Mouse (Mus musculus) ES-CJ7 (cell line): Measurements from ENCODE around the gene Cenpm.

Experiments used
- DNase-seq: peaks from one replicate; pipeline ENCODE4 v3.0.0; 2011; ENCODE audit warnings: low read depth, low spot score

The Cenpm gene

DNA sequence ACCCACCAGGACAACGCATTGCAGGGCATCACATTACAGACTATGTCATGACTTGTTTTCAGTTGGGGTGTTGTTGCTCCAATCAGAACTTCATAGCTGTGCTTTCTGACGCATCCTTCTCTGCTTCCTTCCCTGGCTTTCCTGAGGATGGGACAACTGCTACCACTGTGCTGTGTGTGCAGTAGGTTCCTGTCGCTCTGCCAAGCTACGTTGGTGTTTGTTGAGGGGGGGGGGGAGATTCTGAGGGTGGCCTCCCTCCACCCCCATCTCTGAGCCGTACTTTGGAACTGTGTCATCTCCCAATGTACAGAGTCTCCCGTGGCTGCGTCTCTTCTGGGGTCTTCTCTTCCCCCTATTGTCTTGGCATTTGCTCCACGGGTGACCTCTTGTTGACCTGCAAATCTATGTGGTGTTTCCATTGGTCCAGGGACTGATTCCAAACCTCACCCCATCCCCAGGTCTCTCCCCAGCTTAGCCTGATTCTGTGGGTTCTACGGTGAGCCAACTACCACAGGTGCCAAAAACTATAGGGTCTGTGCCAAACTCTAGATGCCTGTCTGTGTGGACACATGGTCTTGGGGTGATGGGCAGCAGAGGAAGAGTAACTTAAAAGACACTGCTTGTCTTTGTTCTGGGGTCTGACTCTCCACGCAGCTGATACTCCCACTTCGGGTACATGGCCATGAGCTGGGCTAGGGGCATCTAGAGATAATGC lies 29.1 kb downstream of the Cenpm start:
- no peak for DNase-seq

DNA sequence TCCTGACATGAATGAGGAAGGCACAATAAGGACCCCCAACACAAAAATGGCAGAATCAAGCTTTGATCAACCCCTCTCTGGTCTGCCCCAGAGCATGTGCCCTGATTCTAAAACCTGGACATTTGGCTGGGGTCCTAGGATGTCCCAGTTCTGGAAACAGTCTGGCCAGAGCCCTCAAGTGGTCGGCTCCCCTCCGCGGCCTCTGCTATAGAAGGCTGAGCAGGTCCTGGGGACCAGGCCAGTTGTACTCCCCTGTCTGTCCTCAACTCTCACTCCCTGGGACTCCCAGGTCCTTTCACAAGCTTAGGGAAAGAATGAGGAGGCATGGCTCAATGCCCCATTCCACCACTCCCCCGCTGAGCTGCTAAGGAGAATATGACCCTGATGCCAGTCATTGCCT lies 31.3 kb downstream of the Cenpm start:
- no peak for DNase-seq

DNA sequence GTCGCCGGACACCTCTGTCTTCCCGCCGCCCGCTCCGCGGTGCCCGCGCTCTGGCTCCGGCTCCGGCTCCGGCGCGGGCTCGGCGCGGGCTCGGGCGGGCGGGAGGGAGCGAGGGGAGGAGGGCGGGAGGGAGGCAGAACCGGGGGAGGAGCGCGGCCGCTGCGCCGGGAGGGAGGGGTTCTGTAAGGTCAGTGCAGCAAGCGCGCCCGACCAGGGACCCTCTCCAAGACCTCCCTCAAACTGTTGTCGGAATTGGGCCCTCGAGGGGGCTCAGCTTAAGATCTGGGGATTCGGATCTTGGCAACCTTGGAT lies 31.8 kb downstream of the Cenpm start, which contains the start of gene Shisa8:
Gene Shisa8 (minus strand): TSS at position 64 of the 312 bp plus-strand sequence.
- DNase-seq: no peak

DNA sequence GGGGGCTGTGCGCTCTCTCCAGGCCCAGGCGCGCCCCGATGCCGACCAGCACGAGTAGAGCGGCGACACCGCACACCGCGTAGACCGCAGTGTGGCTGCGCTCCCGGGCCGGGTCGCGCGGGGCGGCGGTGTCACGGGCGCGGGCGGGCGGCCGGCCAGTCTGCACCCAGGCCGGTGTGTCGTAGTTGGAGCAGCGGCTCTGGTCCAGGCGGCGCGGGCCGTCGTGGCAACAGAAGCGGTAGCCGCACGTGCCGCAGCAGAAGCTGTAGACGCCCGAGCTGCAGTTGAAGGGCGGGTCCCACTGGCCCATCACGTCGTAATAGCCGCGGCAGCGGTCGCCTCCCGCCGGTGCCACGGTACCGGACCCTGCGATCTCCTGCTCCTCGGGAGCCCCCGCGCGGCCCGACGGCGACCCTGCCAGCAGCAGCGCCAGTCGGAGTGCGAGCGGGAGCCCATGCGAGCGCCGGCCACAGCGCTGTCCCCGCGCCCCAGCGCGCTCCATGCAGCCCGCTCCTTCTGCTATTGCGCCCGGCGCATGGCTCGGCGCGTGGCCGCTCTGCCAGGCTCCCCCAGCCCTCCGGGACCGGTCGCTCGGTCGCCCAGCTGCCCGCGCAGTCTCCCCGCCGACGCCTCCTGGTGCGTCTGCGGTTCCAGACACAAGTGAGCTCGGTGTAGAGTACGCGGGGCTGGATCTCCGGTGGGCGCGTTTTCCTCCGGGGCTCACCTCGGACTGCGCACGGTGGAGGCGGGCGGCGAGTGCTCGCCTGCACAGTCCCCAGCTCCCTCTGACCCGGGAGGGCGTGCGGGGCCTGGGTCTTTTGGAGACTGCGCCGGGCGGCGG lies 32.4 kb downstream of the Cenpm start:
- no peak for DNase-seq

DNA sequence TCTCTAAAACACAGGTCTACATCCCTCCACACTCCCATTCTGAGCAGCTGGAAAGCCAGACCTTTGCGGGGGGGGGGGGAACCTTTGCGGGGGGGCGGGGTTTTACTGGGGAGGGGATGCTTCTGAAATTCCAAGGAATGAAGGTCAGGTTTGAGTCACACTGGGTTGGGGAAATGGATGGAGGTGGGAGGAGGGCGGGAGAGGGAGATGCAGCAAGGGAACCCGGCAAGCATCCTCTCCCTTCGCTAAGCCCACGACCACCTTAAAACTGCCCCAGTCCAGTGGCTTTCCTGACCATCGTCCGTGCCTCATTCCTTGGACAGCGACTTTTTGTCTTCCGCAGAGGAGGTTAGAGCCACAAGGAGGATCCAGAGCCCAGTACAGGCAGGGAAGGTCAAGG lies 33.3 kb downstream of the Cenpm start:
- no peak for DNase-seq

DNA sequence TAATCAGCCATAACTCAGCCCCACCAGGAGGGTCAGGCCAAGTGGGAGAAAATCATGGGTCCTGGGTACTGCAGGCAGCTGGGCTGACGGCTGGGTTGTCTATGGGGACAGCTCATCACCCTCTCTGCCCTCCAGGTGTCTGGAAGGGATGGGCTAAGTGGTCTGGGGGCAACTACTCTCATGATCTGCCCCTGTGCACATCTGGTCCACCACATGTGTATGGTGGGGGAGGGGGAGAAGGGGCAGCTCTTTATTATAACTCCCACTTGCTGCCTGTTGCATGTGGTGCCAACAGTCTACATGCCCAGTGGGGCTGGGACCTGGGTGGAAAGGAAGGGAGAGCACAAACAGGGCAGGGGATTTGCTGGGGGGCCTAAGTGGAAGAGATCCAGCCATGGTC lies 33.7 kb downstream of the Cenpm start:
- DNase-seq: no peak

DNA sequence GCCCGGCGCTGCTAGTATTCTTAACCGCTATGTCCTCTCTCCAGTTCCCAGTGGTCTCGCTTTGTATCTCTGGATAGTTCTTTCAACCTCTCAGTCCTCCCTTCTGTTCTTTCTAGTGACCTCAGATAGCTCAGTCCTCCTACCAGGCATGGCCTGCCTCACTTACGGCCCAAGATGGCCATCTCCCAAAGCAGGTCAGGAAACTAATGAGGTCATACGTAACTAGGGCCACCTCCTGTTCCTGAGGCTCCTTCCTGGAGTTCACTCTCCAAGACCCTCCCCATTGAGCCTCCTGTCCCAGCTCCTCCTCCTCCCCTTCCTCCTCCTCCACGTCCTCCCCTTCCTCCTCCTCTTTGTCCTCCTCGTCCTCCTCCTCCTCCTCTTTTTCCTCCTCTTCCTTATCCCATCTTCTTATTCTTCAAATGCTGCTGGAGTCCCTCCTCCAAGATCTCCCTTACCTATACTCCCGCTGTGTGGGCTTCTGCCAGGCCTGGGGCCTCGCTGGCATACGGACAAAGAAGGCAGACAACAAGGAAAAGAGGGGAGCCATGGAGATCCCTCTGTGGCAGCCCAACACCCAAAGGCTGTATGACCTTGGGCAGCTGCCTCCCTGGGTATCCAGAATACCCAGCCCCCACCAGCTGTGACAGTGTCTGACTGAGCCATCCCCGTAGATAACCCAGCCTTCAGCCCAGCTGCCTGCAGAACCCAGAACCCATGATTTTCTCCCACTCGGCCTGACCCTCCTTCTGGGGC lies 35.1 kb downstream of the Cenpm start:
- no peak for DNase-seq

DNA sequence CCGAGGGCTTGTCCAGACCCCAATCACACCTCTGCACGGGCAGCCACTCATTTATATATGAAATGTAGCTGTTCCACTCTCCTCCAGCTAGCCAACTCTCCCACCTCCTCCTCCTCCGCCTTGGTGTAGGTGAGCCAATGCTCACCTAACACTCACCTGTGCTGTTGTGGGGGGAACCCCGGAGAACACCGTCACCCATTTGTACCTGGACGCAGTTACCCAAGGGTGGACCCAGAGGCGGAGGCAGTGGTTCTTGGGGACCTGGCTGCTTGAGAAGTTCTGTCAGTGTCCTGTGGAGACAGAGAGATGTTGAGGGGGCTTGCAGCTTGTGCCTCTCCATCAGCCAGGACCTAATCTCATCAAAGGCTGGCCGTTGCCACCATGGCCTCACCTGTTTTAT lies 36.2 kb downstream of the Cenpm start:
- no peak for DNase-seq

DNA sequence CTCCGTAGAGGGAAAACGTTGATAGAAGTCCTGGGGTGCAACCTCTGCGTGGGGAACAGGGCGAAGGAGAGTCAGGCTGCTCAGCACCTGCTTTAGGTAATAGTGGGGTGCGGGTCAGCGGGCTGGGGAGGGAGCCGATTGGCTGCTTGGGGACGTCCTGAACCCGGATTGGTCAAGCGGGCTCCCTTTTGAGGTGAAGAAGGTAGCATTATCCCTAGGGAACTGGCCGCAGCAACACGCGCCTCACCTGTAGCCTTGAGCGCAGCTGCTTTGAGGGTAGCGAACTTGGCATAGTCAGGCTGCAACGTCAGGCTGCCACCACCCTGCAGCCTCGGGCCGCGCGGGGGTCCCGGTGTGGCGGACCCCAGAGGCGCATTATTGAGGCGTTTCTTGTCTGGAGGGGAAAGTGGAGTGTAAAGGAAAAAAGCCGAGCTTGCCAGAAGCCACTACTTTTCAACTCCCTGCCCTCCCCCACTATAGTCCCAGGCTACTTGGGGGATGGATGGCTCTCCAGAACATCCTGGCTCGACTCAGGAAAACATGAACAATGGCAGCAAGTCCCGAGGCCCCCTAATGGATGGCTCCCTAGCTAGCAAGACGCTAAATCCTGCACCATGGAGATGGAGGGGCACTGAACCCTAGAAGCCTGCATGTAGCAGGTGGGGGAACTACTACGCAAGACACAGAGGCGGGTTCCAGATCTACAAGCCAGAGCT lies 36.9 kb downstream of the Cenpm start:
- DNase-seq: no peak

DNA sequence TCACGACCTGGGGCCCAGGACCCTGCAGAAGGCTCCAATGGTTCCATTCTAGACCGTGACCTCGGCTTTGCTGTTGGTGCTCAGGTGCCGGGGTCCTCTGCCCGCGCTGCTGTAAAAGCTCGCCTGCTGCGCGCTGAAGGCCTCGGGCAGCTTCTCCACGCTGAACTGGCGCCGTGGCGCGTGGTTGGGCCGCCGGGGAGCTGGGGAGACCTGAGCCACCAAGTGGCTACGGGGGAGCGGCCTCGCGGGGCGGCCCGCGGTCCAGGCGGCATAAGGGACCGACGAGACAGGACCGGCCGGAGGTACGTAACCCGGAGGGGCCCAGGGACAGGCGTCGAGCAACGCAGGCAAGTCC lies 37.5 kb downstream of the Cenpm start:
- DNase-seq: no peak

DNA sequence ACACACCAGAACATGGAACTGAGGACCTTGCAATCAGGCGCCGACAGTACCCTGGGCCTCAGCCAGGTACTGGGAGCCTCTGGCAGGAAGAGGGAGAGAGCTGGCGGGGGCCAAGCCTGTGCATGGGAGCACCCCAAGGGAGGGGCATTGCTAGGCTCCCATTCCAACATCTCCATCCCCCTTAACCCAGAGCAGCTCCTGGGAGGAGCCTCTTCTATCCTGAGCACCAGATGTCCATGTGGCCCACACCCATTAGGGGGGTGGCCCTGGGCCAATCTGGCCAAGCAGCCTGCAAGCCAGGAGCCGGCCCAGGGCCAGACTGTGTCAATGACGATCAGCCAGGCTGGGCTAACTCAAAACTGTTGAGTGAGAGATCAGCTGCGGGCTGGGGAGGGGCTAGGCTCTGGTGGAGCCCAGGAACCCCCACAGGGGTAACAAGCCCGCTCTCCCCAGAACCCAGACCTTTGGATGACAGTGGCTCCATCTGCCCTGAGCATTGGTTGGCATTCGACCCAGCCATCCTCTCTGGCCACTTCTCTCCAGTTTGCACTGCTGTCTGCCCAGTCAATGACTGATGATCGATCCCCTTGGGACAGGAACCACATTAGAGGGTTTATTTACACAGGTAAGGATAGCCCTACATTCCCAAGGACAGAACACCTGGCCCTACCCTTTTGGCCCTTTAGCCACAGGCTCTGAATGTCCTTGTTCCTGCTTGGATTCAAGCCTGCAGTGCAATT lies 38.0 kb downstream of the Cenpm start:
- no peak for DNase-seq

DNA sequence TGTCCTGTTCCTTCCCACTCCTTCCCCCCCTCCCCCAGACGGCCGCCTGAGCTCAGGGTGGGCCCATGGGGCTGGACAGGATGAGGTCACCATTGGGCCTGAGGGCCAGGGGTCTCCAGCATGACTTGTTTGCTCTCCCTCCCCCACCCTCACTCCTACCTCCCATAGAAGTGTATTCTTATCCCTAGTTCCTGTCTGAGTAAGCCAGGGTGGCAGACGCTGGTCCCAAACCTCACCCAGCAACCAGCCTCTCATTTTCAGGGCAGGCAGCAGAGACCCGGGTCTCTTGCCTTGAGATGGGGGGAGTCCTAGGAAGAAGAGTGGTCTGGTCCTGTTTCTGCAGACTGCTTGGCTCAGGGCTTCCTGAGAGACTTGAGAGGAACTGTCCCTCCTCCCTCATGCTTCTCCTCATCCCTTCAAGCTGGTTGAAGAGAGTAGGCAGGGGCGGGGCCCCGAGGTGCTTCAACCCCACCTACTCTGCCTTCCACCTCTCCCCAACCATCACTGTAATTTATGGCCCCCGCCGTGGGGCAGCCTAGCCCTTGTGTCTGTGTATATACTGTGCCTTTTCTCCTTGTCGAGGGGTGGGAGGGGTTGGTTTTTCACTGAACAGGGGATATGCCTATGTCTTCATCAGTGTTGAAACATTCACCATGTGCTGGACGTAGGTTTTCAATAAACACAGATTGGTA lies 39.7 kb downstream of the Cenpm start:
- DNase-seq: no peak

DNA sequence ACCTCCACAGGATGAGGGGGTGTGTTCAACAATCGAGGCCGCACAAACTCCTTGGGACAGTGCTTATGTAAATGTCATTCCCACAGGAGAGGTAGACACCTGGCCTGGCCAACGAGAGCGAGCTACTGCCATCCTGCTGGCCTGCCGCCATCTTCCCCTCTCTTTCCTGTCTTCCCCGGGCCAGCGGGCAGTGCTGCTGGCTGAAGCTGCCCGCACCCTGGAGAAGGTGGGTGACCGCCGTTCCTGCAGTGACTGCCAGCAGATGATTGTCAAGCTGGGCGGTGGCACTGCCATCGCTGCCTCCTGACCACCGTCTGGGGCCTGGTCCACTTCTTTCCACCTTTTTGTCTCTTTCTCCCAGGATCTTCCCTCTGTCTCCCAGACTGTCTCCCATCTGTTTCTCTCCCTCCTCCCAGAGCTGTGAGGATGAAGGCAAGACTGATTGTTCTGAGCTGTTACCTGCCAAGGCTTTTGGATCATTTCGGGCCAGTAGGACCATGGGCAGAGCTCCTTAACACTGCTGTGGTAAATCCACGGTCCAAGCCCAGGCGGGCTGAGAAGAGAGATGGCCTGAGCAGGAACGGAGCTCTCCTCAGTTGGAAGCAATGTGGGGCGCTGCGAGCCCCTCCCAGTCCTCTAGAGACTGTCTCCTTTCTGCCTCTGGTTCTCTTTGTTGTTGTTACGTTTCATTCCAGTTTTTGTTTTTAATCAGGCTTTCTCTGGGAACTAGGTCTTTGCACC lies 40.8 kb downstream of the Cenpm start:
- DNase-seq: no peak

DNA sequence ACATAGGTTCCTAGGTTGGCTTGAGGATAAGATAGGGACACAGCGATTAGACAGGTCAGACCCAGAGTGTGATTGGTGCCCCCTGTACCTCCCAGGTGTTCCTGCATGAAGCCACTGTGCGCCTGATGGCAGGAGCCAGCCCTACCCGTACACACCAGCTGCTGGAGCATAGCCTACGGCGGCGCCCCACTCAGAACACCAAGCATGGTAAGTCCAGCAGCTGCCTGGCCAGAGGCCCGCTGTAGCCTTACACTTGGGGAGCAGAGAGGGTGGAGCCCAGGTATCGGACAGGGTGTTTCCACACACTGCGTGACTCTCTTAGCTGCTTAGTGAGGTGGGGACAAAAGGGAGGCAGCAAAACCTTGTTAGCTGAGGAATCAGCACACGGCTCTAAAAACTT lies 41.5 kb downstream of the Cenpm start:
- no peak for DNase-seq

DNA sequence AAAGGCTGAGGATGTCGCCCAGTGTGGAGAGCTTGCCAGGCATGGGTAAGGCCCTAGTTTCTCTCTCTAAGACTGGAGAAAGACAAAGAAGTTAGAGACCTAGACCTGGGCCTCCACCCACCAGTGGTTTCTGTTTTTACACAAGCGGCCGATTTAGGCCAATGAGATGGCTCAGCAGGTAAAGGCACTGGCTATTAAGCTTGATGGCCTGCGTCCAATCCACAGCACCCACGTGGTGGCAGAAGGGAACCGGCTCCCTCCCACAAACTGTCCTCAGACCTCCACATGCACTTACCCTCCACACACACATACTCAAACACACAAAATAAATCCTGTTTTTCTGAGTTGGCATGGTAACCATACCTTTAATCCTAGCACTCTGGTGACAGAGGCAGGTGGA lies 42.5 kb downstream of the Cenpm start:
- no peak for DNase-seq

DNA sequence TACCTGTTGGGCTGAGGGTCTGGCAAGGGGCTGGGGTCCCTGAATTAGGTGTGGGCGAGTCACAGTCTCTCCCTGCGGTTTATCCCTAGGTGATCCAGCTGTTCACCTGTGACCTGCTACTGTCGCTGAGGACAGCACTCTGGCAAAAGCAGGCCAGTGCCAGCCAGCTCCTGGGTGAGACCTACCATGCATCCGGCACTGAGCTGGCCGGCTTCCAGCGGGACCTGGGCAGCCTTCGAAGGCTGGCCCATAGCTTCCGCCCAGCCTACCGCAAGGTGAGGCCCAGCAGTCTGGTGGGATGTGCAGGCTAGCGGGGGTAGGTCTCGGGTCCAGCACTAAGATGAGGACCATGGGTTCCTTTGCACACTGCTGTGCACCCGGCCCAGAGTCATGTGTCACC lies 45.0 kb downstream of the Cenpm start:
- DNase-seq: no peak

DNA sequence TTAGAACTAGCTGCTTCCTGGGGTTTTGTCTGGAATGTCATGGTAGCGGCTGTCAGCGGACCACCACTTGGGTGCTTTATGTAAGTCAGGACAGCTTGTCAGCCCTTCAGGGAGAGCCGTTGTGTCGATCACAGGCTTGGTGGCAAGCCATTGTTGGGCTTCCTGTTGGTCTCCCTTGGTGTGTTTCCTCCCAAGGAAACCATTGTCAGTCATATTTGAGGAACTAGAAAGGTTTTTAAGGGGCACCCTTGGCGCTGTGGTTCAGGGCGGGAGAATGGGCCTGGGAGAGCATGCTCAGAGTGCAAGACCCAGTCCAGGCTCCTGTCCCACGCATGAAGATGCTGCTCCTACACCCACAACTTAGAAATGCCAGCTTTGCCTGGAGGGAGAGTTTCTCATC lies 46.2 kb downstream of the Cenpm start:
- DNase-seq: no peak

DNA sequence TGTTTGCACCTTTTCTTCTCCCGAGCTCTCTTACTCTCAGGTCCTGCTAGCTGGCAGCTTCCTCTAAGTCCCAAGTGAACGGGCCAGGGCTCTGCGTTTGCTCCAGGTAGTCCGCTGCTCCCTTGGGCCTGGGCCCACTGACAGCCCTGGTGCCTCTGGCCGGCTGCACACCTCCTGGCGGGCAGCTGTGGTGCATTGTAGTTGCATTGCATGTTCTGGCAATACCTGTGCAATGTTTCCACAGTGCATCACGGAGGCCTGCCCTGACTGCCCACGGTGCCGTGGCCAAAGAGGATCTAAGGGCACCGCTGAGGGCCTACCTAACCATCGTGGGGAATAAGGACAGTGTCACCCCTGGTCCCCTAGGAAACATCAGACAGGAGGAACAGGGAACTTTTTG lies 46.6 kb downstream of the Cenpm start:
- no peak for DNase-seq

DNA sequence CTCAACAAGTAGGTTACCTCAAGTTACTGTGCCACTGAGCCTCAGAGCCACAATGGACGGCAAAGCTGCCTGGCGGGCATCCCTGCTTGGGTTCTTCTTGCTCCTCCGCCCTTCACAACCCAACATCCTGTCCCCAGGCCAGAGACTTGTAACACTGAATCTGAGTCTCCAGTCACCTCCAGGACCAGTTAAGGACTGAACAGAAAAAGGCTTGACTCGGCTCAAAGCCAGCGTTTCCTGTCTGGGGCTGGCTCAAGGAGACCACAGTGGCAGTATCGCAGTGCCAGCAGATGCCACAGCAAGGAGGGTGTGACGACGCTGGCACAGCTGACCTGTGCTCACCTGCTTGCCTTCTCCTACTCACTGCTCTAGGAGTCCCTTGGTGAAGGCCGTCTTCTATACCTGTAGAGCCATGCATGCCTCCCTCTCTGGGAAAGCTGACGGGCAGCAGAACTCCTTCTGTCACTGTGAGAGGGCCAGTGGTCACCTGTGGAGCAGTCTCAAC lies 47.2 kb downstream of the Cenpm start:
- DNase-seq: no peak

DNA sequence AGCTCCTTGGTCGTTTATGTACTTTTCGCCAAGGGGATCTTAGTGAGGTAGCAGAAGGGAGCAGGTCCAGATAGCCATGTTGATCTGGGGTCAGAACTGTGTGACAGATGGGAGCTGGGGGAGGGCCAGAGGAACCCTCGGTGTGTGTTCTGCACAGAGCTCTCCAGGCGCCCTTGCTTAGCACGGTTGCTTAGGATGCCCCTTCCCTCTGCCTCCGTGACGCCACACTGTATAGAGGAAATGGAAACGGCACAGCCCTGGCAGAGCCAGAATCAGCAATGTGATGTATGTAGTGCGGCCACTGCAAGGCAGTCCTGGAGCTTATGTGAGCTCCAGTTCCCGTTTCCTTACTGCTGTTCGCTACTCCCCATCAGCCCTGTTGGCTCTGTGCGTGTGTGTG lies 48.2 kb downstream of the Cenpm start:
- no peak for DNase-seq
